Mouse (Mus musculus) left cerebral cortex, postnatal 25 days (tissue): ENCODE measurements around the gene Mlc1. TPM values are rescaled to one million over a fixed set of nuclear protein-coding genes. Genes with fewer than 3 reads are reported as not detected.

ENCODE experiments used
- DNase-seq, 2 experiments: peaks; one replicate each; pipeline ENCODE4 v3.0.0; 2022; ENCODE audit warnings: low spot score in 2 of 2, mixed read lengths in 1 of 2
- intact Hi-C: fragments of 180-260 bp; cut with DNase I; formaldehyde crosslinking; loops from one replicate; pipeline ENCODE4 v1.15.1; 2025
- total RNA-seq, 2 experiments: library from RNA; stranded (reverse); gene quantifications; 2 replicates each; pipeline ENCODE4 v1.2.3; 2021

Mlc1 gene
- total RNA-seq = 100 to 1,000 TPM; 101 to 103 TPM

- peak in 1 of 2 experiments; percentile 41 for DNase-seq
These were observed at the start of gene Mlc1 for GRCm38 (mm10) chr15:88978281-88979137. Gene Mlc1, minus strand, starts transcription at chr15:88979007.

DNA sequence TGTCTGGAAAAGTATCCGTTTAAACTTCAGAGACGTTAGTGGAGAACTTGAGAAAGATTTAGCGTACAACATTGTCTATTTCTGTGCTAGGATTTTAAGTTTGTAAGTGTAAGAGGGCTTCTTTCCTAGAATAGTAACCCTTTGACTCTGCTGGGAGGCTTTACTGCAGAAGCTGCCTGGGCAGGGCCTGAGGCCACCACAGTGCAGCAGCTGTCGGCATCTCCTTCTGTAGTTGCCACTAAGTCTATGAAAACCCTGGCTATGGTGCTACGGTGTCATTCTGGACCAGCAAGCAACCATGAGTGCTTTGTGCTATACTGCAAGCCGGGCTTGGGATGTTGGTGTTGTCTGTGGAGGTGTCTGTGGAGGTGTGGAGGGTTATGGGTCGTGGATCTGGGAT, 41.7 kb upstream of the Mlc1 start:
- intact Hi-C loops = no loop called here
- DNase-seq = no peak

More at GRCm38 (mm10) chr15:88978281-88979137, at the start of gene Mlc1:
- intact Hi-C loops = no loop called here

DNA sequence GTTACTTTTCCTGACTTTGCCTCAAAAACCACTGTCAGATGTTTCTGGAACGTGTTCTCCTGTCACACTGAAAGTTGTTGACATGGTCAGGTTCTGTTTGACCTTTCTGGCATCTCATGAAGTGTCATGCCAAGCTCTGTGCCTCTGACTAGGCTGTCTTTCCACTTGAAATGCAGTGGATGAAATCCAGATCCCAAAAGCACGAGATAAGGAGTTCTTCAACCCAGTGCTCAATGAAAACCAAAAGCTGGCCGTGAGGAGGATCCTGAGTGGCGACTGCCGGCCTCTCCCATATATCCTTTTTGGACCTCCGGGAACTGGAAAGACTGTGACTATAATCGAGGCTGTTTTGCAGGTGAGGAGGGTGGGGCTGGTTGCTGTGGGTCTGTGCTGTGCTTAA, 41.3 kb upstream of the Mlc1 start:
- no peak for DNase-seq
- intact Hi-C loops = no loop called here

- intact Hi-C loops = no loop called here
- no peak for DNase-seq
These were observed 37.9 kb upstream of the Mlc1 start for GRCm38 (mm10) chr15:89016722-89017121.

GRCm38 (mm10) chr15:89007781-89008180, 29.0 kb upstream of the Mlc1 start:
- intact Hi-C loops = no loop called here
- DNase-seq = no peak

DNA sequence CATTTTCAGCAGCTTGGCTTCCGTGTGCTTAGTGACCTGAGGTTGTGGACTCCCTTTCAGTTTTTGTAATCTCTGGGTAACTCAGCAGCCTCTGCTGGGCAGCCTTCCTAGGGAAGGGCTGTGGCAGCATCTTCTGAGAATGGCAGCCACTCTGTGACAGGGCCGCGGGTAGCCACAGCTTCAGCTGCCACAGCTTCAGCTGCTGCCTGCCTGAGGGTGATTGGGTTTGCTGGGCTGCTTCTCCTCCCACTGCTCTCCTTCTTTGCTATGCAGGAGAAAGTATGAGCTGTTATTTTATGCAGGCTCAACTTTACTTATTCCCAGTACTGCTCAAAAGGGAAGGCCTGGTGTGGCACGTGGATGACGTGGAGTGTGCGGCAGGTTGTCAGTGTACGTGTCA, 28.2 kb upstream of the Mlc1 start:
- intact Hi-C loops = no loop called here
- DNase-seq = peak in 1 of 2 experiments; percentile 7

DNA sequence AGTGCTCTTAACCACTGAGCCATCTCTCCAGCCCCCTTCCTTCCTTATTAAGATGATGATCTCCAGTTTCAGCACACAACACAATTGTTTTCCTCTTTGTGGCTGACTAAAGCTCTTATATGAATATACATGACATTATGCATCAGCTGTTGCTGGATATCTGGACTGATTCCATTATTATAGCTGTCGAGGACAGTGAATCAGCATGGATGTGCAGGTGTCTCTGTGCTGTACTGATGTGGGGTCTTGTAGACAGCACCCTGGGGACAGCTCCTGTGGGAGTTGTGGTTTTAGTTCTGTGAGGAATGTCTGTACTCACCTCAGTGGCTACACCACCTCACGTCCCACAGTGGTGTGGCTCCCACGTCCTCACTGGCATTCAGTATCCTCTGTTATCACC, 22.4 kb upstream of the Mlc1 start:
- intact Hi-C loops = no loop called here
- no peak for DNase-seq

GRCm38 (mm10) chr15:89000367-89000766, 21.6 kb upstream of the Mlc1 start:
- DNase-seq = no peak
- intact Hi-C loops = no loop called here

DNA sequence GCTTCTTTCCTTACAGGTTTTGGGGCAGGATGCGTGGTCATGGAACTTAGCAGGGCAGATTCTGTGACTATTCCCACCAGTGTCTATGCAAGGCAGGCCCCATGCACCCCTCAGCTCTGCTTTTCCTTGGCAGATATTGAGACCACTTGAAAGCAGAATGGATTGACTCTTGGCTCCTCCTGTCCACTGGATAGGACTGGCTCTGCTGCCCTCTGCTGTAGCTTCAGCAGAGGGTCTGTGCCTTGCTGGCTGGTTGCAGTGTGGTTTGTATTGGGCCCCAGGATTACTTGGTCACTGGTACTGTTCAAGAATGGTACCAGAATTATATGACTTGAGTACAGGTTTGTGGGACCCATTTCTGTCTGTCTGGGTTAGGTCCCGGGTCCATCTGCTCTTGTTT, 20.3 kb upstream of the Mlc1 start:
- intact Hi-C loops = no loop called here

DNA sequence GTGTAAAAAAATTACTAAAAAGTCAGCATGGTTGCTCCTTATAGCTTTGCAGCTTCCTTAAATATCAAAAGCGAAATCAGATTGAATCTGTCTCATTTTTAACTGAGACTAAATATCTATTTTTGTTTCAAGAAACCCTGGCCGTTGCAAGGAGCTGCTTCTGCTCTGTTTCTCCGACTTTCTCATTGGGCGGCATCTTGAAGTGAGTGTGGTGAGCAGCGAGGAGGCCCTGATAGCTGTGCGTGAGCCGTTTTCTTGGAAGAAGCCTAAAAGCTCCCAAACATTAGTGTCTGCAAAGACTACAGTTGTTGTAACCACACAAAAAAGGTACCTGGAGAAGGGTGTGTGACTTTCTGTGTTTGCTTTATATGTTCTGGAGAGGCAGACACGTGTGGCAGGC, 19.8 kb upstream of the Mlc1 start:
- intact Hi-C loops = no loop called here
- DNase-seq = peak in 1 of 2 experiments; percentile 23

More for the DNA sequence above, 20.3 kb upstream of the Mlc1 start:
- DNase-seq = no peak

DNA sequence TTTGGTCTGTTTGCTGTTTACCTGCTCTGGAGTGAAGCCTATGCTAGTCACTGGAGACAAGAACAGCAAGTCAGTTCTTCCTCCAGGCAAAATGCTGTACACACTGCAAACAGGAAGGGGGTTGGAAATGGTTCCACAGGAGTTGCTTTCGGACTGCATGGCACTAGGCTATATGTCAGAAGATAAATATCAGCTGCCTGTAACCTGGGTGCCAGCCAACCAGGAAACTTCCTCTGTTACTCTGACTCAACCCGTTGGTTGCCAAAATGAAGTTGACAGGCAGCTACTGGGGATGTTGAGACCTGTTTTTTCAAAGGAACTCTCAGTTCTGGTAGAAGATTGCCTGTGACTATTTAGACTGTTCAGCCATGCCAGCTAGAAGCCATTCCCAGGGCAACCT, 10.4 kb upstream of the Mlc1 start:
- no peak for DNase-seq
- intact Hi-C loops = no loop called here

DNA sequence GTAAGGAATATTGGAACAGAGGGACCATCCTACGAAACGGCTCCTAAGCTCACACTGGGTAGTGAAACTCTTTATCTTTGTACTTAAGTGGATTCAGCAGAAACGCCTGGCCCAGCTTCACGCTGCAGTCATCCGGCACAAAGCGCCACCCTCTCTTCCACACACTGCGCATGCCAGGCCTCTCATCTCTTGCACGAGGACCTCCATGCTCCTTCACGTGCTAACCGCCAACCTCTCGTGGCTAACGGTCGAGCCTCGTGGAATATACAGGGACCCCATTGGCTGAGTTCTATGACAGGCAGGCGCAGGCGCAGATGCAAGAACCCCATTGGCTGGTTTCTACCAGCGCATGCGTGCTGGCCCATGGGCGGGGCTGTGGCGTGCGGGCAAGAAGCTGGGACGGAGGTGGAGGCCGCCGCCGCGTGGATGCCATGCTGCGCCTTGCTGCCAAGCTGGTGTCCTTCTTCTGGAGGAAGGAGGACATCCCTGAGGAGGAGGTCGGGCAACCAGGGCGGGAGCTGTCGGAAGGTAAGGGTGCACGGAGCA, 3.8 kb upstream of the Mlc1 start, which contains the start of gene Mov10l1:
Gene Mov10l1 (plus strand): TSS at position 376 of the 546 bp plus-strand sequence.
- intact Hi-C loops = no loop called here
- no peak for DNase-seq

DNA sequence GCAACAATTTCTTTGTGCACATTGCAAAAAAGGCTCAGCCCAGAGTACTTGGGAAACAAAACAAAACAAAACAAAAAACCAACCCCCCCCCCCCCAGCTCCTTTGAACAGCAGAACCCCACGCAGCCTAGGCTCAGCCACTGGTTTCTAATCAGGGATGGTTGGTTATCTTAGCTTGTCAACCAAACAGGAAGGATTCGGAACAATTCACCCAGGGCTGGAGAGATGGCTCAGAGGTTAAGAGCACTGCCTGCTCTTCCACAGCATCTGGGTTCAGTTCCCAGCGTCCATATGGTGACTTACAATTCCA, 285 bp upstream of the Mlc1 start:
- intact Hi-C loops = no loop called here
- no peak for DNase-seq

DNA sequence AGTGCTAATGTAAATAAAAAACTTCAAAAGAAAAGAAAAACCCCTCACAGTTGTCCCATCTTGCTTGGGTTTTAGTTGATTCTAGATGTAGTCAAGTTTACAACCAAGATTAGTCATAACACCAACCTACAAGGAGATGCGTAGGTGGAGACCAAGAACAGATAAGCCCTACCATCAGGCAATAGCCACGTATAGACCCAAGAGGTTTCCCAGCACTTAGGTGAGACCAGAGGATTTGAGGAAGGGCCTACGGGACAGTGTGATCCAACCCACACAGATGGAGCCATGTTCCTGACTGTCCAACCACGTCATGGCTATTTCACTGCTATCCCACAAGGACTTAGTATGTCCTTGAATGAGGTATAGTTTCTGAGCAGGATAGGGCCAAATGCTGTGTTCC, 6.5 kb downstream of the Mlc1 start:
- intact Hi-C loops = no loop called here
- DNase-seq = no peak

- no peak for DNase-seq
- intact Hi-C loops = no loop called here
These were observed 14.7 kb downstream of the Mlc1 start for GRCm38 (mm10) chr15:88964070-88964578.

DNA sequence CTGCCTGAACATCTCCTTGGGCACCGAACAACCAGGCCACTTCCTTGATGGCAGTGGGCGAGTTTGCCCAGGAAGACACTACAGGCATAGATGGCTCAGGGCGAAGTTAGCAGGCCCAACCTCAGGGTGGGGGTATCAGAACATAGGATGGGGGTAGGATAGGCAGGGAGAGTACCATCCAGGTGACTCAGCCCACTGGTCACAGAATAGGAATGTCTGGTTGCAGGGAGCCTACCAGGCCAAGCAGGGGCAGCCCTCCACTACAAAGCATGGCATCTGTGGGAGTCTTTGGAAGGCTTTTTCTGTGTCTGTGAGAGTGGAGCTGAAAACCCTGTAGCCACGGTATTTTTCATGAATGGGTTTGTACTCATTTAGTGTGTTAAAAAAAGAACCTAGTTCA, 21.3 kb downstream of the Mlc1 start:
- intact Hi-C loops = no loop called here
- DNase-seq = no peak

GRCm38 (mm10) chr15:88955342-88955741, 23.5 kb downstream of the Mlc1 start:
- DNase-seq = no peak
- intact Hi-C loops = no loop called here

- intact Hi-C loops = no loop called here
- peak; percentile 6 to 10 for DNase-seq
These were observed 24.3 kb downstream of the Mlc1 start, which contains the start of gene Ttll8 for GRCm38 (mm10) chr15:88954368-88955072. Gene Ttll8, minus strand, starts transcription at chr15:88954418.

DNA sequence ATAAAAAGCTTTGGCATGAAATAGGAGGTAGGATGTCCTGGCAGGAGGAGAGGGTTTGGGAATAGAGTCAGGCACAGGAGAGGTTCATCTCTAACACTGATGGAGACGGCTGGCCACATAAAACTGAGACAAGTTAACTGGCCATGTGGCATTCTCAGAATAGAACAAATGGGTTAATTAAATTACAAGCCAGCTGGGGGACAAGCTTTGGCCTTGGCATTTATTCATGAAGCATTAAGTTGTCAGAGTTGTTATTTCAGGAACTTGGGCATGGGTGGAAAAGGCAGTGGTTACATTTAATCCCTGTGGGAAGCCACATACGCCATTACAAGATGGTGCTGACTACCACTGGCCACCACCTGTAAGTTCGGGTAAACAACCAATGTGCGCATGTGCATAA, 27.6 kb downstream of the Mlc1 start:
- DNase-seq = no peak
- intact Hi-C loops = no loop called here

- intact Hi-C loops = loop anchor here (10.0 kb wide), 1 partner anchor 108 kb away; the partner anchor contains the start of gene Panx2
- DNase-seq = no peak
These were observed 32.0 kb downstream of the Mlc1 start for GRCm38 (mm10) chr15:88946851-88947250.
